Mouse (Mus musculus): Measurements from ENCODE around the gene Stap2. TPM values are rescaled to one million over a fixed set of nuclear protein-coding genes. Genes with fewer than 3 reads are reported as not detected.

The Stap2 gene
- total RNA-seq, 2 experiments from 2014 or later, result 1.4 to 2.1 TPM

GRCm38 (mm10) chr17:56008356-56009087, 3.1 kb upstream of the Stap2 start:
- DNase-seq (ENCODE audit: low spot score in 2 of 2), result peak; percentile 90 to 97

- DNase-seq (ENCODE audit: low spot score in 2 of 2), result no peak
These were observed 2.3 kb upstream of the Stap2 start for GRCm38 (mm10) chr17:56007444-56008355.

GRCm38 (mm10) chr17:56006956-56007355, 1.6 kb upstream of the Stap2 start:
- DNase-seq (ENCODE audit: low spot score in 2 of 2), result no peak

GRCm38 (mm10) chr17:56003000-56003399, 2.4 kb downstream of the Stap2 start:
- no peak for DNase-seq (ENCODE audit: low spot score in 2 of 2)

GRCm38 (mm10) chr17:55999794-56000499, 5.4 kb downstream of the Stap2 start:
- no peak for DNase-seq (ENCODE audit: low spot score in 2 of 2)

- DNase-seq (ENCODE audit: low spot score in 2 of 2), result no peak
These were observed 9.4 kb downstream of the Stap2 start for GRCm38 (mm10) chr17:55996007-55996406.

- DNase-seq (ENCODE audit: low spot score in 2 of 2), result no peak
These were observed 15.0 kb downstream of the Stap2 start for GRCm38 (mm10) chr17:55990278-55990898.

GRCm38 (mm10) chr17:55986030-55986961, 19.1 kb downstream of the Stap2 start, which contains the start of gene Fsd1:
Fsd1 (plus strand) TSS chr17:55986509.
- peak; percentile 72 to 89 for DNase-seq (ENCODE audit: low spot score in 2 of 2)

- DNase-seq (ENCODE audit: low spot score in 2 of 2), result no peak
These were observed 28.1 kb downstream of the Stap2 start for GRCm38 (mm10) chr17:55977301-55977700.

GRCm38 (mm10) chr17:55976255-55976862, 29.0 kb downstream of the Stap2 start:
- peak; percentile 66 to 82 for DNase-seq (ENCODE audit: low spot score in 2 of 2)

- no peak for DNase-seq (ENCODE audit: low spot score in 2 of 2)
These were observed 33.9 kb downstream of the Stap2 start for GRCm38 (mm10) chr17:55971453-55971852.

GRCm38 (mm10) chr17:55969966-55970891, 35.2 kb downstream of the Stap2 start, which contains the start of gene Shd:
Shd (plus strand) TSS chr17:55970467.
- no peak for DNase-seq (ENCODE audit: low spot score in 2 of 2)

- DNase-seq (ENCODE audit: low spot score in 2 of 2), result peak in 1 of 2 experiments; percentile 51
These were observed 35.8 kb downstream of the Stap2 start for GRCm38 (mm10) chr17:55969560-55969959.

GRCm38 (mm10) chr17:55968210-55968609, 37.2 kb downstream of the Stap2 start:
- no peak for DNase-seq (ENCODE audit: low spot score in 2 of 2)

GRCm38 (mm10) chr17:55967186-55967585, 38.2 kb downstream of the Stap2 start:
- no peak for DNase-seq (ENCODE audit: low spot score in 2 of 2)

GRCm38 (mm10) chr17:55964996-55965395, 40.4 kb downstream of the Stap2 start:
- no peak for DNase-seq (ENCODE audit: low spot score in 2 of 2)

- DNase-seq (ENCODE audit: low spot score in 2 of 2), result no peak
These were observed 40.9 kb downstream of the Stap2 start for GRCm38 (mm10) chr17:55964496-55964895.

GRCm38 (mm10) chr17:55963171-55963570, 42.2 kb downstream of the Stap2 start:
- DNase-seq (ENCODE audit: low spot score in 2 of 2), result no peak
